Mouse (Mus musculus): ENCODE data around the gene Mlph. TPM values are rescaled to one million over a fixed set of nuclear protein-coding genes. Genes with fewer than 3 reads are reported as not detected.

Gene Mlph
- polyA plus RNA-seq, 1 experiment from 2014 or later, result 0.20 TPM

DNA sequence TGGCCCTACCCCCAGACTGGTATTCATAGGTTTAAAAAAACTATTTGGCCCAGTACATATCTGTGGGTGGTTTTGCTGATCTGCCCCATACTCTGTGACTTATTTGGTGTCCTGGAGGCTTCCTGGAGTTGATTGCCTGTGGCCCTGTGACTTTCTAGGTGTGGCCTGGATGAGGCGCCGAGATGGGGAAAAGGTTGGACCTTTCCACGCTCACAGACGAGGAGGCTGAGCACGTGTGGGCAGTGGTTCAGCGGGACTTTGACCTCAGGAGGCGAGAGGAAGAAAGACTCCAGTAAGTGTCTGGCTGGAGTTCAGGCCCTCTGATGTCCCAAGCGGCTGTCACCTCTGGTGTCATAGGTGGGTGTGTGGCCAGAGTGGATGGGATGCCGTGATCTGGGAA lies 6.8 kb downstream of the Mlph start:
- Histone ChIP-seq H3K27me3 (ENCODE audit: low read depth, poor library complexity, severe bottlenecking) (0 out of 2 replicates have a peak, but pooled peaks cover 3% of the 10 kb centered on the region), H3K27ac (replicated peaks) (no peak overlapping the region), H3K9me3 (replicated peaks) (peaks cover 13% of the 10 kb centered on the region; the same call in 1 of the 2 replicates), H3K36me3 (no peaks in the 10 kb centered on the region), H3K4me3 (no peak overlapping the region), H3K4me1 (peaks cover 4% of the 10 kb centered on the region; the same call in 1 of the 2 replicates)
- 89% methylated on average over 9 of the region's 9 CpGs for WGBS
- no peak for DNase-seq (ENCODE audit: low spot score)

DNA sequence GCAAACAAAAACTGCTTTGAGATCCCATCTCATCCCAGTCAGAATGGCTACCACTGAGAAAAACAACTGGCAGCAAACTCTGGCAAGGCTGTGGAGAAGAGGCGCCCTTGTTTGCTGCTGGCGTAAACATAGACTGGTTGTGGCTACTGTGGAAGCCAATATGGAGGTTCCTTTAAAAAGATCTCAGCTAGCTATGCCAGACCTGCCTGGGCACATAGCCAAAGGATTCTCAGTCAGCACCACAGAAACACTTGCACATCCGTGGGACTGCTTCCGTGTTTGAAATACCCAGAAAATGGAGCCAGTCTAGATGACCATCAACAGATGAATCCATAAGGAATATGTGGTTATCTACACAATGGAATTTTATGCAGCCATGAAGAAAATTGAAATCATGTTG lies 11.1 kb downstream of the Mlph start:
- no peaks in the 10 kb centered on the region for H3K9me3 ChIP-seq (replicated peaks)
- H3K4me1 ChIP-seq, result peaks cover 13% of the 10 kb centered on the region
- 93% methylated on average over 4 of the region's 4 CpGs for WGBS
- no peaks in the 10 kb centered on the region for H3K36me3 ChIP-seq
- no peak for DNase-seq (ENCODE audit: low spot score)
- no peak overlapping the region for H3K27ac ChIP-seq (replicated peaks)
- H3K4me3 ChIP-seq, result no peak overlapping the region
- peaks cover 19% of the 10 kb centered on the region for H3K27me3 ChIP-seq (ENCODE audit: low read depth, poor library complexity, severe bottlenecking)

DNA sequence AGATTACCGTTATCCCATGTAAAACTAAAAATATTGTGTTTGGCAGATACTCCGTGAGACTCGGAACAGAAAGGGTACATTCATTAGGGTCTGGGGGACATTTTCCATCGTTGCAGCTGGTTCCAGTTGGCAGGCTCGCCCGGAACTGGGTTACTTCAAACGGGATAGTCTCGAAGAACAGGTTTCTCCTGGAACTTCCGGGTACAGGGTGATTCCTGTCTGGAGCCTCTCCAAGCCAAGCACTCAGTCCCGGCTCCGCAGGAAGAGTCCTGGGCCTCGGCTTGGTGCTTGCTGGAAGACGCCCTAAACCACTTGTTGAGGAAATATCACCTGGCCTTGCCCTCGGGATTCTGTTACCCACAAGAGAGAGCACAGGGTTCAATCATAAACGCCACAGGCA lies 12.4 kb downstream of the Mlph start:
- Histone ChIP-seq H3K27me3 (ENCODE audit: low read depth, poor library complexity, severe bottlenecking) (peaks cover 19% of the 10 kb centered on the region), H3K9me3 (replicated peaks) (no peaks in the 10 kb centered on the region), H3K4me1 (peaks cover 13% of the 10 kb centered on the region), H3K27ac (replicated peaks) (no peak overlapping the region), H3K36me3 (no peaks in the 10 kb centered on the region), H3K4me3 (no peak overlapping the region)
- DNase-seq (ENCODE audit: low spot score), result no peak
- WGBS, result 61% methylated on average over 15 of the region's 15 CpGs

DNA sequence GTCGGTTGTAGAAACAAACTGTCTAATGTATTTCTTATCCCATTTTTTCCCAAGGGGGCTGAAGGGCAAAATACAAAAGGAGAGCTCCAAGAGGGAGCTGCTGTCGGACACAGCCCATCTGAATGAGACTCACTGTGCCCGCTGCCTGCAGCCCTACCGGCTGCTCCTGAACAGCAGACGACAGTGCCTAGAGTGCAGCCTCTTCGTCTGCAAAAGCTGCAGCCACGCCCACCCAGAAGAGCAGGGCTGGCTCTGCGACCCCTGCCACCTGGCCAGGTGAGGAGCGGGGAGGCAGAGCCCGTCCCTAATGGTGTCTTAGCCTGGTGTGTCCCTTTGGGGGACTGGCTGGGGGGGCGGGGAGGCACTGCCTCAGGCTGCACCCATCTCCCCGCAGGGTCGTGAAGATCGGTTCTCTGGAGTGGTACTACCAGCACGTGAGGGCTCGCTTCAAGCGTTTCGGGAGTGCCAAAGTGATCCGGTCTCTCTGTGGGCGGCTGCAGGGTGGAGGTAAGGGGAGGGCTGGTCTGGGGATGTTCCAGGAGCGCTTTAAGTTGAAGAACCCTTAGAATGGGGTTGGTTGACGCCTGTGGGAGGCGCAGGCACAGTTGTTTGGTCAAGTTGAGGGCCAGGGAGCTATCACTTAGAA lies 13.2 kb downstream of the Mlph start:
- H3K36me3 ChIP-seq, result no peaks in the 10 kb centered on the region
- WGBS, result 1% methylated on average over 23 of the region's 23 CpGs
- H3K27me3 ChIP-seq (ENCODE audit: low read depth, poor library complexity, severe bottlenecking), result peaks cover 19% of the 10 kb centered on the region
- peak overlapping the region; percentile 49 for H3K4me3 ChIP-seq
- H3K4me1 ChIP-seq, result peaks cover 13% of the 10 kb centered on the region
- no peak overlapping the region; the same call in 1 of the 2 replicates for H3K27ac ChIP-seq (replicated peaks)
- DNase-seq (ENCODE audit: low spot score), result peak; percentile 14
- no peaks in the 10 kb centered on the region for H3K9me3 ChIP-seq (replicated peaks)

DNA sequence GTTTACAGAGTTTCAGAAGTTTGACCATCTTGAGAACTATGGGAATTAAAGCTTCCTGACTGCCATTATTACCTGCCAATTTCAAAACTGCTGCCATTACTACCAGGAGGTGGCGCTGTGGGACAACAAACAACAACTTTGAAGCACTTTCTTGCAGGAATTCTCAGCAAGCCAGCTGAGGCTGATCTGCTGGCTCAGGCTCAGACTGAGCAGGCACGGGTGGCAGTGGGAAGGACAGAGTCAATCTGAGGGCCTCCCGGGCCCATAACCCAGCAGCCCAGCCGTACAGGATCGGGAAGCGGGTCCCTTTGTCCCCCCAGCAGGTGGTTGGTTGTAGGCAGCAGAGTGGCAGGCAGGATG lies 13.7 kb downstream of the Mlph start:
- H3K27ac ChIP-seq (replicated peaks), result no peak overlapping the region
- peak; percentile 85 for DNase-seq (ENCODE audit: low spot score)
- H3K4me1 ChIP-seq, result peaks cover 13% of the 10 kb centered on the region
- H3K9me3 ChIP-seq (replicated peaks), result no peaks in the 10 kb centered on the region
- 12% methylated on average over 6 of the region's 6 CpGs for WGBS
- H3K27me3 ChIP-seq (ENCODE audit: low read depth, poor library complexity, severe bottlenecking), result peaks cover 19% of the 10 kb centered on the region
- H3K4me3 ChIP-seq, result peak overlapping the region; percentile 49
- no peaks in the 10 kb centered on the region for H3K36me3 ChIP-seq

DNA sequence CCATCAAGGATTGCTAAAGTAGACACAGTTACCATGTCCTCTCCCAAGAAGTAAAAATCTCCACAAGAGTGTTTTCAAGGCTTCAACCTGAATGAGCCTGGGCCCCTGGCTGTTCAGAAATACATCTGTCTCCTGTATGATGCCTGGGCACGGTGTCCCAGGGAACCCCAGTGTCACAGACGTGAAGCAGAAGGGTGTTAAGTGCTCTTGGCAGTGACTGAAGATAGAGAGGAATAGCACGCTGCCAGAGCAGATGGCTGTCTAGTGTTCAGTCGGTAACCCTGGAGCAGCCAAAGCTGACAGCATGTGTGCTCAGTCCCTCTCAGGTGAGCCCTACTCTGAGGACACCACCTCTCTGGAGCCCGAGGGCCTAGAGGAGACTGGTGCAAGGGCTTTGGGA lies 18.1 kb downstream of the Mlph start:
- no peak for DNase-seq (ENCODE audit: low spot score)
- Histone ChIP-seq H3K27ac (replicated peaks) (no peak overlapping the region), H3K27me3 (ENCODE audit: low read depth, poor library complexity, severe bottlenecking) (peaks cover 4% of the 10 kb centered on the region), H3K9me3 (replicated peaks) (no peaks in the 10 kb centered on the region), H3K4me3 (no peak overlapping the region), H3K4me1 (peaks cover 13% of the 10 kb centered on the region), H3K36me3 (no peaks in the 10 kb centered on the region)
- 85% methylated on average over 5 of the region's 5 CpGs for WGBS

DNA sequence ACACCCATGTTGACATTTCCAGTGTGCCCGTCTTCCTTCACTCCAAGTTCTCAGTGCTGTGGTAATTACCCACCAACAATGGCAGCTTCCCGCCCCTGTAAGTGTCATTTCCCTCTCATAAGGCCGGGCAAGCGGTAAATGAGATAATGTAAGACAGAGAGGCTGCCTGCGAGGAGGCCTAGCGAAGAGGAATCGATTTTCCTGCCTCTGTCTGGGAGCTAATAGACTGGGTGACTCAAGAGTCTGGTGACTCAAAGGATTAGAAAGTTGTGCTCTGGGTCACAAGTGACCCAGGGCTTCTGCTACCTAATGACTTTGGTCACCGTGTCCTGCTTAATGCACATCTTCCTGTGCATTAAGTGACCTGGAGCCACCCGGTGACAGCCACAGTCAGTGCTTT lies 22.1 kb downstream of the Mlph start:
- no peak overlapping the region for H3K27ac ChIP-seq (replicated peaks)
- no peaks in the 10 kb centered on the region for H3K36me3 ChIP-seq
- WGBS, result 77% methylated on average over 9 of the region's 9 CpGs
- no peaks in the 10 kb centered on the region for H3K9me3 ChIP-seq (replicated peaks)
- H3K27me3 ChIP-seq (ENCODE audit: low read depth, poor library complexity, severe bottlenecking), result no peaks in the 10 kb centered on the region
- DNase-seq (ENCODE audit: low spot score), result no peak
- H3K4me3 ChIP-seq, result no peak overlapping the region
- 0 out of 2 replicates have a peak, but pooled peaks cover 5% of the 10 kb centered on the region for H3K4me1 ChIP-seq

DNA sequence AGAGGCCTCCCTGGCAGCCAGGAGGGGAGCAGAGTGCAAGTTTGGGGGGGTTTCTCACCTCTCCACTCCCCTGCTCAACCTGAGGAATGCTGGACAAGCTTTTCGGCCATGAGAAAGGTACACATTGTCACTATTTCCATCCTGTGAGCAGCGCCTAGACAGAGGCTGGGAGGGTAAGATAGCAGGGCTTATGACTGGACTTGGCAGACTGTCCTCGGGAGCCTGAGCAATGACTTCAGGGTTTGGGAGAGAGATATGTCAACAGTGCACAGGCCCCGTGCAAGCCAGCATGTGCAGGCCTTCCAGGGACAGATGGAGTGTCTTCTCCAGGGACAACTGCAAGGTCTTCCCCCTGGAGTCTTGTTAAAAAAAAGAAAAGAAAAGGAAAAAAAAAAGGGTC lies 25.1 kb downstream of the Mlph start:
- H3K4me1 ChIP-seq, result 0 out of 2 replicates have a peak, but pooled peaks cover 5% of the 10 kb centered on the region
- no peak for DNase-seq (ENCODE audit: low spot score)
- 0 out of 2 replicates have a peak overlapping the region, but pooled peaks have one; percentile 9 for H3K27ac ChIP-seq (replicated peaks)
- H3K9me3 ChIP-seq (replicated peaks), result no peaks in the 10 kb centered on the region
- H3K4me3 ChIP-seq, result no peak overlapping the region
- WGBS, result 86% methylated on average over 4 of the region's 4 CpGs
- no peaks in the 10 kb centered on the region for H3K36me3 ChIP-seq
- H3K27me3 ChIP-seq (ENCODE audit: low read depth, poor library complexity, severe bottlenecking), result no peaks in the 10 kb centered on the region

DNA sequence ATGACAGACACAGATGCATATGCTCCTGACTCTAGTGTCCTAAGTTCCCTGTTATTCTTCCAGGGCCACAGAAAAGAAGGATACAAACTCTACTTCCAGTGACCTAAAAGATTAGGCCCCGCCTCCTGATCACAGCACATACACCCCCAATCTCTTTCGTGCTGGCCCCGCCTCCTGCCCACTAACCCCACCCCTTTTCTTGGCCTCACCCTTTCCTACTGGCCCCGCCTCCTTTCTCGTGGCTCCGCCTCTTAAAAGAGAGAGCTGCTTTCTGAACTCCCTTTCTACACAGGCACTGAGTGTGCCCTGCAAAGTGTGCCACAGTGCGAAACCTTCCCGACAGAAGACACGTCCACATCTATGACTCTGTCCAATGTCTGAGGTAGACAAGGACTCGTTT lies 30.3 kb downstream of the Mlph start:
- 49% methylated on average over 10 of the region's 10 CpGs for WGBS
- peak; percentile 18 for DNase-seq (ENCODE audit: low spot score)
- no peaks in the 10 kb centered on the region for H3K9me3 ChIP-seq (replicated peaks)
- no peak overlapping the region for H3K4me3 ChIP-seq
- H3K36me3 ChIP-seq, result no peaks in the 10 kb centered on the region
- peaks cover 8% of the 10 kb centered on the region; the same call in 1 of the 2 replicates for H3K4me1 ChIP-seq
- H3K27ac ChIP-seq (replicated peaks), result no peak overlapping the region
- H3K27me3 ChIP-seq (ENCODE audit: low read depth, poor library complexity, severe bottlenecking), result no peaks in the 10 kb centered on the region

DNA sequence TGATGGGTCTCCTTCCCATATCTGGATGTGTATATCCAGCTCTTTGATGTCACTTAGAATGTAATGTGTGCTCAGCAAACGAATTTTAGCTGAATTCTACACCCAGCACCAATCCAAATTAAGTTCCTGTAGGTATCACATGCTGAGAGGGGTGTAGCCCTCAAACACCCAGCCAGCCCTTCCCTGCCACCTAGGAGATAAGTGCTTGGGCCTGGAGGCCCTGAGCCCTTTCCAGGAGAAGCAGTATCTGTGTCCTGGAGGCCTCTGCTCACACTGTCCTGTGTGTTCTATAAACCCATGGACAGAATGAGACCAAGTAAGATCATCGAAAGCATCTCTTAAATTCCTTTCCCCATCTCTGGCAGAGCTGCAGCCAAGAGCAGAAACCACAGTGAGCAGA lies 32.4 kb downstream of the Mlph start:
- Histone ChIP-seq H3K4me3 (no peak overlapping the region), H3K27me3 (ENCODE audit: low read depth, poor library complexity, severe bottlenecking) (no peaks in the 10 kb centered on the region), H3K27ac (replicated peaks) (no peak overlapping the region), H3K36me3 (no peaks in the 10 kb centered on the region), H3K4me1 (peaks cover 8% of the 10 kb centered on the region; the same call in 1 of the 2 replicates), H3K9me3 (replicated peaks) (no peaks in the 10 kb centered on the region)
- WGBS, result 66% methylated on average over 2 of the region's 2 CpGs
- no peak for DNase-seq (ENCODE audit: low spot score)

DNA sequence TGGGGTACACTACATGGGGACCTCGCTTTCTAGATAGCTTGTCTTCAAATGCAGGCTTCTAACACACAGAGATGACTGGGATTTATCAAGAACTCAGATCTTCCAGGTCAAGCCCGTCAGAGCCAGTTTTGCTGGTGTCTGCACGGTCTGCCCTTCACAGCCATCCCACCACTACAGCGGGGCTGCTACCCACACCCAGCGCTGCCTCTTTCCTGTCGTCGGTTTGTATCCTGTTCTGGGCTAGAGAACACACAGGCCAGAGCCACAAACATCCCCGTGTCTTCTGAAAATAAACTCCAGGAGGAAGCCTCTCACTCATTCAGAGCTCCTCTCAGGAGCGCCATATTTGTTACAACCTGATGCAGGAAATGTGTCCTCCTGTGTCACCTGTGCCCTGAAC lies 34.4 kb downstream of the Mlph start:
- Histone ChIP-seq H3K27me3 (ENCODE audit: low read depth, poor library complexity, severe bottlenecking) (no peaks in the 10 kb centered on the region), H3K36me3 (no peaks in the 10 kb centered on the region), H3K4me3 (no peak overlapping the region), H3K9me3 (replicated peaks) (no peaks in the 10 kb centered on the region), H3K27ac (replicated peaks) (no peak overlapping the region), H3K4me1 (peaks cover 8% of the 10 kb centered on the region; the same call in 1 of the 2 replicates)
- 75% methylated on average over 9 of the region's 9 CpGs for WGBS
- DNase-seq (ENCODE audit: low spot score), result no peak

DNA sequence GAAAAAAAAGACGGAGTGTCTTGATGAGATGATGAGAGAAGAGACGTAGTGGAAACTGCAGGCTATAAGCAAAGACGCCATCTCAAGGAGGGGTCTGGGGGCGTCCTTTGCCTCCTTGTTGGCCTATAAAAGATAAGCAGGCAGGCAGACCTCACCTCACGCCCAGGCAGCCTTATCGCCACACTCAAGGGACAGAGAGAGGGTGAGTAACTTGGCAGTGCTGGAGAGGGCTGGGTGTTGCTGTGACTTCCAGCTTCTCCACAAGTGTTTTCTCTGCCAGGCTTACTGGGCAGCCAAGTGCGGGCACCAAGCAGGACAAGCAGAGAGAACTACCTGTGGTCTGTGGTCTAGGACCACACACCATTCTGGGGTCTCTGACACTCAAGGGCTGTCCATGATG lies 36.8 kb downstream of the Mlph start:
- no peaks in the 10 kb centered on the region for H3K9me3 ChIP-seq (replicated peaks)
- no peaks in the 10 kb centered on the region for H3K36me3 ChIP-seq
- no peak overlapping the region for H3K4me3 ChIP-seq
- H3K4me1 ChIP-seq, result no peaks in the 10 kb centered on the region
- no peak for DNase-seq (ENCODE audit: low spot score)
- H3K27ac ChIP-seq (replicated peaks), result no peak overlapping the region
- 84% methylated on average over 7 of the region's 7 CpGs for WGBS
- no peaks in the 10 kb centered on the region for H3K27me3 ChIP-seq (ENCODE audit: low read depth, poor library complexity, severe bottlenecking)

DNA sequence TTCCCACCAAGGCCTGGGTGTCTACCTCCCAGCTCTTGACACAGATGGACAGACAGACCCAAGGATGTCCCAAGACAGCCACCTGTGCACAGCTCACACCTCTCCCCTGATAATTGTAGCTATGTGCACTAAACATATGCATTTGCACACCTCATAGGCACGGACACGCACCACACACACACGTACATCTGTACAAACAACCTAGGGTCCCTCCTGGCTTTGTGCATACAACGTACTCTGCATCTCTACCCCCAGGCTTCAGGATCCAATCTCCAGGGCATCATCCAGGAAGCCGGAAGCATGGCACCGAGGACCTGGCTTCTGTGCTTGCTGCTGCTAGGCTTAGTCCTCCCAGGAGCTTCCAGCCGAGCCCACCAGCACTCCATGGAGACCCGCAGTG lies 37.9 kb downstream of the Mlph start, which contains the start of gene Prlh:
TSS of gene Prlh (plus strand) at position 301 of the 400 bp plus-strand sequence.
- no peaks in the 10 kb centered on the region for H3K9me3 ChIP-seq (replicated peaks)
- H3K27me3 ChIP-seq (ENCODE audit: low read depth, poor library complexity, severe bottlenecking), result no peaks in the 10 kb centered on the region
- no peaks in the 10 kb centered on the region for H3K4me1 ChIP-seq
- DNase-seq (ENCODE audit: low spot score), result no peak
- no peak within 1 kb of the TSS for H3K4me3 ChIP-seq
- no peak within 1 kb of the TSS for H3K27ac ChIP-seq (replicated peaks)
- 88% methylated on average over 8 of the region's 8 CpGs for WGBS
- H3K36me3 ChIP-seq, result no peaks in the 10 kb centered on the region

Data from midbrain, embryonic 10.5 days (tissue).